Mouse (Mus musculus) erythroblast, embryonic 14.5 days (primary cell): Measurements from ENCODE around the gene Il1rn. TPM values are rescaled to one million over a fixed set of nuclear protein-coding genes. Genes with fewer than 3 reads are reported as not detected.

Source experiments
- H3K27me3 ChIP-seq: 2 replicates; pipeline ENCODE4 v1.6.1; 2012; ENCODE audit warnings: inconsistent platforms; ENCODE audit not compliant: control insufficient read depth
- H3K36me3 ChIP-seq: 2 replicates; pipeline ENCODE4 v1.6.1; 2012; ENCODE audit warnings: mild to moderate bottlenecking, inconsistent platforms; ENCODE audit not compliant: control insufficient read depth
- H3K4me1 ChIP-seq: 2 replicates; pipeline ENCODE4 v1.6.1; 2012; ENCODE audit warnings: inconsistent platforms; ENCODE audit not compliant: control insufficient read depth
- H3K4me3 ChIP-seq: replicated peaks from 2 replicates; pipeline ENCODE3; 2012; ENCODE audit warnings: moderate library complexity, mild to moderate bottlenecking, inconsistent platforms
- H3K9me3 ChIP-seq: 2 replicates; pipeline ENCODE4 v1.6.1; 2012; ENCODE audit warnings: low read length, inconsistent platforms, mixed read lengths; ENCODE audit not compliant: control insufficient read depth
- GATA1 ChIP-seq: IDR thresholded peaks from 2 replicates; pipeline ENCODE4 v1.6.1; 2012; ENCODE audit warnings: low read length, inconsistent platforms, mixed read lengths
- TAL1 ChIP-seq: IDR thresholded peaks from 3 replicates; pipeline ENCODE4 v1.6.1; 2012; ENCODE audit warnings: low read length, inconsistent platforms, mixed read lengths
- polyA plus RNA-seq: library from polyadenylated mRNA; stranded (reverse); fragments of >175 nt; gene quantifications from 2 replicates; pipeline ENCODE4 v1.2.3, GENCODE M21; 2012

The Il1rn gene
- polyA plus RNA-seq, 1 experiment = not detected

- H3K9me3 ChIP-seq = no peaks in the 10 kb centered on the region
- H3K4me3 ChIP-seq = peak overlapping the region; percentile 66
- no peak for TF ChIP-seq GATA1
- TF ChIP-seq TAL1 = no peak
- H3K27me3 ChIP-seq = no peaks in the 10 kb centered on the region
- peaks cover 66% of the 10 kb centered on the region for H3K4me1 ChIP-seq
- H3K36me3 ChIP-seq = peaks cover 8% of the 10 kb centered on the region
These were observed 50.3 kb downstream of the Il1rn start for GRCm38 (mm10) chr2:24386964-24387320.

GRCm38 (mm10) chr2:24387361-24388283 is 51.0 kb downstream of the Il1rn start:
- TF ChIP-seq GATA1 (no peak), TAL1 (no peak)
- Histone ChIP-seq H3K4me3 (no peak overlapping the region), H3K27me3 (no peaks in the 10 kb centered on the region), H3K36me3 (peaks cover 15% of the 10 kb centered on the region), H3K4me1 (peaks cover 59% of the 10 kb centered on the region), H3K9me3 (no peaks in the 10 kb centered on the region)

GRCm38 (mm10) chr2:24393251-24393650 is 56.6 kb downstream of the Il1rn start:
- H3K27me3 ChIP-seq = no peaks in the 10 kb centered on the region
- peaks cover 58% of the 10 kb centered on the region for H3K36me3 ChIP-seq
- H3K9me3 ChIP-seq = no peaks in the 10 kb centered on the region
- H3K4me3 ChIP-seq = no peak overlapping the region
- H3K4me1 ChIP-seq = peaks cover 12% of the 10 kb centered on the region
- no peak for TF ChIP-seq GATA1
- no peak for TF ChIP-seq TAL1

GRCm38 (mm10) chr2:24397115-24397514 is 60.5 kb downstream of the Il1rn start:
- Histone ChIP-seq H3K36me3 (peaks cover 90% of the 10 kb centered on the region), H3K9me3 (no peaks in the 10 kb centered on the region), H3K4me1 (no peaks in the 10 kb centered on the region), H3K4me3 (no peak overlapping the region), H3K27me3 (no peaks in the 10 kb centered on the region)
- TF ChIP-seq GATA1 (no peak), TAL1 (no peak)

- H3K4me3 ChIP-seq = no peak overlapping the region
- H3K4me1 ChIP-seq = no peaks in the 10 kb centered on the region
- no peaks in the 10 kb centered on the region for H3K9me3 ChIP-seq
- H3K36me3 ChIP-seq = peaks cover 94% of the 10 kb centered on the region
- H3K27me3 ChIP-seq = no peaks in the 10 kb centered on the region
- TF ChIP-seq TAL1 (no peak), GATA1 (no peak)
These were observed 64.1 kb downstream of the Il1rn start for GRCm38 (mm10) chr2:24400711-24401110.

Other genes starting within 250 kb of the Il1rn start
- not detected in 2 replicates for gene Tbpl2, start 240.3 kb upstream of the Il1rn start, polyA plus RNA-seq
- gene Il1f8, start 183.7 kb upstream of the Il1rn start, polyA plus RNA-seq = not detected in 2 replicates
- not detected in 2 replicates for gene Il1f9, start 150.4 kb upstream of the Il1rn start, polyA plus RNA-seq
- gene Il1f6, start 121.4 kb upstream of the Il1rn start, polyA plus RNA-seq = not detected in 2 replicates
- gene Il1f5, start 59.9 kb upstream of the Il1rn start, polyA plus RNA-seq = not detected in 2 replicates
- gene Il1f10, start 45.7 kb upstream of the Il1rn start, polyA plus RNA-seq = not detected in 2 replicates
- gene Psd4, start 30.7 kb downstream of the Il1rn start, polyA plus RNA-seq = 0.51 and 0.54 TPM in 2 replicates
- not detected in 2 replicates for gene Pax8, start 138.7 kb downstream of the Il1rn start, polyA plus RNA-seq